ENCODE assay signal across 9 mouse cellular contexts in the genomic region with DNA sequence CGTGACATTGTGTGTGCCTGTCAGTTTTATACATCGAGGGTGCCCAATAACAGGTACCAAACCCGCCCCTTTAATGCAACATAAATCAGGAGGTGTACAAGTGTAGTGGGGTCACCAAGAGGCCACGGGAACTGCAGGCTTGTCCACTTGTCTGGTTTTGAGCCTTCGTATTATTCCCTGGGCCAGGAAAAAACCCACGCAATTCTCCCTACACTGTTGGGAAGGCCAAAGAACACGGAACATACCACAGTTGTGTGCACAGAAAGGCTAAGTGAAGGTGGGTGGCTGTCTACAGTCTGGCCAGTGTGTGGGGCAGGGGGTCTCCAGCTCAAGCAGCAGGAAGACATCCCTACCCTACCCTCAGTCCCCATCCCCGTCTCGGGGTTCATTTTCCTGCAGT.
A peak's percentile ranks its signal among the peaks of the same experiment; 100 is the strongest.
DNase-seq lines count a peak whose midpoint lies in the region; ATAC-seq and TF ChIP-seq lines count a peak whose summit lies in the region.
"Had no signal": no experiment of that assay in that cellular context is flagged by ENCODE, and none has a peak within 500 bp of the region (broad histone marks: within the 10 kb centered on the region; RNA-seq: fewer than 3 reads in every experiment).

No protein-coding gene starts in this region.

- no peaks in the 10 kb centered on the region for H3K36me3 ChIP-seq in kidney, postnatal 0 days (ENCODE audit: insufficient read depth, low read length)
- H3K36me3 ChIP-seq in forebrain, embryonic 13.5 days (ENCODE audit: poor library complexity, severe bottlenecking) = no peaks in the 10 kb centered on the region
- no peaks in the 10 kb centered on the region for H3K36me3 ChIP-seq in limb, embryonic 14.5 days (ENCODE audit: control insufficient read depth, insufficient read depth, low read length)
- H3K36me3 ChIP-seq in stomach, embryonic 15.5 days = no peaks in the 10 kb centered on the region

- TF ChIP-seq POLR2A in limb, embryonic 14.5 days (IDR thresholded peaks at IDR 0.05; ENCODE audit: borderline replicate concordance, extremely low read depth, insufficient read depth, insufficient read length) = no peak

- no peak for ATAC-seq in kidney, postnatal 0 days (replicated peaks; ENCODE audit: low FRiP score, low read depth)
- ATAC-seq in forebrain, embryonic 13.5 days = no peak
- no peak for ATAC-seq in limb, embryonic 14.5 days (ENCODE audit: low FRiP score, low read depth)
- no peak for ATAC-seq in stomach, embryonic 15.5 days (ENCODE audit: insufficient read depth, low FRiP score, low read depth)
- ATAC-seq in megakaryocyte, adult 5-6 weeks (ENCODE audit: poor library complexity, severe bottlenecking) = no peak

- DNase-seq in kidney, postnatal 0 days (ENCODE audit: low spot score) = no peak
- DNase-seq in kidney, adult 9 months = no peak
- DNase-seq in limb, embryonic 14.5 days (ENCODE audit: low spot score) = no peak
- no peak for DNase-seq in right cerebral cortex, postnatal 4 days
- no peak for DNase-seq in urinary bladder, adult 18-20 months (ENCODE audit: low spot score in 2 of 2)
- DNase-seq: adrenal gland, postnatal 10 days had no signal

- TF ChIP-seq CTCF in kidney, postnatal 0 days (IDR thresholded peaks at IDR 0.05; ENCODE audit: low read depth) = no peak

- H3K4me3 ChIP-seq in kidney, postnatal 0 days (replicated peaks; ENCODE audit: low read depth, low read length) = no peak overlapping the region
- H3K4me3 ChIP-seq in forebrain, embryonic 13.5 days = 0 out of 2 replicates have a peak overlapping the region, but pooled peaks have one; percentile 7
- H3K4me3 ChIP-seq in limb, embryonic 14.5 days (replicated peaks; ENCODE audit: low read length) = peak overlapping the region; percentile 17
- H3K4me3 ChIP-seq in stomach, embryonic 15.5 days (replicated peaks) = no peak overlapping the region

- peak overlapping the region; percentile 89 for H3K27ac ChIP-seq in kidney, postnatal 0 days
- H3K27ac ChIP-seq in forebrain, embryonic 13.5 days = peak overlapping the region; percentile 97
- H3K27ac ChIP-seq in limb, embryonic 14.5 days (replicated peaks; ENCODE audit: low read depth, low read length) = peak overlapping the region; percentile 79
- H3K27ac ChIP-seq in stomach, embryonic 15.5 days = peak overlapping the region; percentile 94

- WGBS in kidney, postnatal 0 days = 44% methylated on average over 9 of the region's 9 CpGs
- WGBS in forebrain, embryonic 13.5 days = 68% methylated on average over 9 of the region's 9 CpGs
- 39% methylated on average over 9 of the region's 9 CpGs for WGBS in limb, embryonic 14.5 days
- whole genome bisulfite sequencing in stomach, embryonic 15.5 days = 57% methylated on average over 9 of the region's 9 CpGs

- no peaks in the 10 kb centered on the region for H3K27me3 ChIP-seq in kidney, postnatal 0 days (ENCODE audit: insufficient read depth, low read length)
- no peaks in the 10 kb centered on the region for H3K27me3 ChIP-seq in forebrain, embryonic 13.5 days
- no peaks in the 10 kb centered on the region for H3K27me3 ChIP-seq in limb, embryonic 14.5 days (ENCODE audit: control insufficient read depth, insufficient read depth, low read length)
- no peaks in the 10 kb centered on the region for H3K27me3 ChIP-seq in stomach, embryonic 15.5 days (replicated peaks)

- peaks cover 26% of the 10 kb centered on the region; the same call in 1 of the 2 replicates for H3K4me1 ChIP-seq in kidney, postnatal 0 days (replicated peaks; ENCODE audit: insufficient read depth, low read length)
- H3K4me1 ChIP-seq in forebrain, embryonic 13.5 days = peaks cover 41% of the 10 kb centered on the region
- H3K4me1 ChIP-seq in limb, embryonic 14.5 days (ENCODE audit: control insufficient read depth, insufficient read depth, low read length) = peaks cover 29% of the 10 kb centered on the region
- H3K4me1 ChIP-seq in stomach, embryonic 15.5 days = peaks cover 25% of the 10 kb centered on the region

- H3K4me2 ChIP-seq in kidney, postnatal 0 days (ENCODE audit: low read length) = no peak overlapping the region; the same call in 1 of the 2 replicates
- H3K4me2 ChIP-seq in forebrain, embryonic 13.5 days = peak overlapping the region; percentile 47
- peak overlapping the region; percentile 40 for H3K4me2 ChIP-seq in limb, embryonic 14.5 days (replicated peaks; ENCODE audit: low read depth, low read length, severe bottlenecking)
- H3K4me2 ChIP-seq in stomach, embryonic 15.5 days = peak overlapping the region; percentile 40; the same call in 1 of the 2 replicates

- H3K9ac ChIP-seq in kidney, postnatal 0 days (ENCODE audit: low read depth, low read length) = no peak overlapping the region
- peak overlapping the region; percentile 58 for H3K9ac ChIP-seq in forebrain, embryonic 13.5 days
- peak overlapping the region; percentile 40 for H3K9ac ChIP-seq in limb, embryonic 14.5 days (ENCODE audit: low read depth, low read length, severe bottlenecking)
- no peak overlapping the region for H3K9ac ChIP-seq in stomach, embryonic 15.5 days

- no peaks in the 10 kb centered on the region for H3K9me3 ChIP-seq in kidney, postnatal 0 days (replicated peaks; ENCODE audit: low read length)
- no peaks in the 10 kb centered on the region for H3K9me3 ChIP-seq in forebrain, embryonic 13.5 days (replicated peaks)
- H3K9me3 ChIP-seq in limb, embryonic 14.5 days (ENCODE audit: control insufficient read depth, low read length) = no peaks in the 10 kb centered on the region
- H3K9me3 ChIP-seq in stomach, embryonic 15.5 days = no peaks in the 10 kb centered on the region

Comparison
In these comparisons a context has a peak if more than half of its experiments do, and no peak if none do; other contexts are left out.
1. H3K4me3 ChIP-seq: peak in forebrain, embryonic 13.5 days (single experiment) and limb, embryonic 14.5 days (single experiment); none in kidney, postnatal 0 days (single experiment) and stomach, embryonic 15.5 days (single experiment).
2. H3K9ac ChIP-seq: peak in forebrain, embryonic 13.5 days (single experiment) and limb, embryonic 14.5 days (single experiment); none in kidney, postnatal 0 days (single experiment) and stomach, embryonic 15.5 days (single experiment).
3. Peak in every context shown above with its lines, with median percentiles within 50 percentile points of each other: H3K27ac ChIP-seq.